Mouse (Mus musculus) cortical plate, adult 2 months (tissue): ENCODE measurements around the gene Efna1.

Source experiments
- CTCF ChIP-seq: fragments of 200-500 bp; IDR thresholded peaks from 2 replicates; pipeline ENCODE4 v1.5.1; 2011; ENCODE audit warnings: mild to moderate bottlenecking, control low read depth, low read length; ENCODE audit not compliant: insufficient read depth; ENCODE audit errors: extremely low read depth
- POLR2A ChIP-seq: fragments of 200-500 bp; IDR thresholded peaks from 2 replicates; pipeline ENCODE4 v1.6.1; 2011; ENCODE audit warnings: mild to moderate bottlenecking, low read length, control low read depth; ENCODE audit not compliant: insufficient read depth; ENCODE audit errors: extremely low read depth

GRCm38 (mm10) chr3:89304440-89304839 lies 23.5 kb upstream of the Efna1 start:
- TF ChIP-seq CTCF (no peak), POLR2A (no peak)
